8 mouse cellular contexts compared by ENCODE assay signal in the genomic region with DNA sequence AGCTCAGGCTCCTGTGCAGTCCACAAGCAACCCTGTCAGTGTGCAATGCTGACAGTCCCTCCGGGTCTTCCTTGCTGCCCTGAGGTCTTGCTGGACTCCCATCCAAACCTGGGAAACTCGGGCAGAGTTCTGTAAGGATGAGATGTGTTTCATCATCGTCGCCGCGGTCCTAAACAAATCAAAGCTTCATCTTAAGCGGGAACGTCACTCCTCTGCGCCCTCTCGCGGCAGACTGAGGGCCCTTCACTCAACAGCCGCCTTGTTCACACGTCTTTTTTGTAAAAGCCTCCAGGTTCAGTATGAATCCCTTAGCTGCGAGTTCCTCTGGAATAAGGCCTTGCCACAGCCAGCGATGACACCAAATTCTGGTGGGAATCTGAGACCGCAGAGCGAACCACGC. TPM values are rescaled to one million over a fixed set of nuclear protein-coding genes. Genes with fewer than 3 reads are reported as not detected.
DNase-seq lines count a peak whose midpoint lies in the region; ATAC-seq lines count a peak whose summit lies in the region.

No protein-coding gene starts in this region.

- H3K27ac ChIP-seq in embryonic facial prominence, embryonic 14.5 days (replicated peaks; ENCODE audit: low read depth, low read length), result no peak overlapping the region
- H3K27ac ChIP-seq in heart, embryonic 11.5 days (ENCODE audit: low read depth, low read length), result no peak overlapping the region
- no peak overlapping the region for H3K27ac ChIP-seq in kidney, embryonic 15.5 days
- H3K27ac ChIP-seq in limb, embryonic 15.5 days, result no peak overlapping the region
- no peak overlapping the region for H3K27ac ChIP-seq in stomach, embryonic 14.5 days (ENCODE audit: low read length)

- H3K4me1 ChIP-seq in embryonic facial prominence, embryonic 14.5 days (ENCODE audit: control insufficient read depth, insufficient read depth, low read length), result no peaks in the 10 kb centered on the region
- peaks cover 2% of the 10 kb centered on the region; the same call in 1 of the 2 replicates for H3K4me1 ChIP-seq in heart, embryonic 11.5 days (ENCODE audit: control insufficient read depth, insufficient read depth, low read length)
- peaks cover 12% of the 10 kb centered on the region; the same call in 1 of the 2 replicates for H3K4me1 ChIP-seq in kidney, embryonic 15.5 days
- peaks cover 4% of the 10 kb centered on the region; the same call in 1 of the 2 replicates for H3K4me1 ChIP-seq in limb, embryonic 15.5 days
- no peaks in the 10 kb centered on the region for H3K4me1 ChIP-seq in stomach, embryonic 14.5 days (ENCODE audit: control insufficient read depth, insufficient read depth, low read length)

- H3K9ac ChIP-seq in embryonic facial prominence, embryonic 14.5 days (ENCODE audit: low read depth, low read length), result peak overlapping the region; percentile 26; the same call in 1 of the 2 replicates
- no peak overlapping the region for H3K9ac ChIP-seq in heart, embryonic 11.5 days (ENCODE audit: low read depth, low read length)
- no peak overlapping the region for H3K9ac ChIP-seq in kidney, embryonic 15.5 days
- peak overlapping the region; percentile 18; the same call in 1 of the 2 replicates for H3K9ac ChIP-seq in limb, embryonic 15.5 days
- no peak overlapping the region for H3K9ac ChIP-seq in stomach, embryonic 14.5 days (replicated peaks; ENCODE audit: low read depth, low read length)

- no peaks in the 10 kb centered on the region for H3K36me3 ChIP-seq in embryonic facial prominence, embryonic 14.5 days (ENCODE audit: control insufficient read depth, insufficient read depth, low read length)
- no peaks in the 10 kb centered on the region for H3K36me3 ChIP-seq in heart, embryonic 11.5 days (ENCODE audit: control insufficient read depth, insufficient read depth, low read length)
- H3K36me3 ChIP-seq in kidney, embryonic 15.5 days, result no peaks in the 10 kb centered on the region
- H3K36me3 ChIP-seq in limb, embryonic 15.5 days, result no peaks in the 10 kb centered on the region
- no peaks in the 10 kb centered on the region for H3K36me3 ChIP-seq in stomach, embryonic 14.5 days (ENCODE audit: control insufficient read depth, insufficient read depth, low read length)

- H3K9me3 ChIP-seq in embryonic facial prominence, embryonic 14.5 days (ENCODE audit: control insufficient read depth, low read length), result no peaks in the 10 kb centered on the region
- H3K9me3 ChIP-seq in heart, embryonic 11.5 days (replicated peaks; ENCODE audit: control insufficient read depth, low read length), result no peaks in the 10 kb centered on the region
- H3K9me3 ChIP-seq in kidney, embryonic 15.5 days (replicated peaks), result no peaks in the 10 kb centered on the region
- H3K9me3 ChIP-seq in limb, embryonic 15.5 days, result no peaks in the 10 kb centered on the region
- H3K9me3 ChIP-seq in stomach, embryonic 14.5 days (ENCODE audit: control insufficient read depth, low read depth, low read length), result no peaks in the 10 kb centered on the region

- ATAC-seq in embryonic facial prominence, embryonic 14.5 days (ENCODE audit: low read depth), result peak; percentile 68; the same call in 1 of the 2 replicates
- no peak for ATAC-seq in heart, embryonic 11.5 days (replicated peaks; ENCODE audit: insufficient number of reproducible peaks, low FRiP score, low TSS enrichment)
- ATAC-seq in kidney, embryonic 15.5 days (replicated peaks; ENCODE audit: low FRiP score), result no peak
- no peak for ATAC-seq in limb, embryonic 15.5 days (ENCODE audit: insufficient number of reproducible peaks, low FRiP score, low TSS enrichment, low read depth)
- no peak for ATAC-seq in stomach, embryonic 14.5 days (ENCODE audit: insufficient number of reproducible peaks, insufficient read depth, low FRiP score, low read depth)

- H3K4me2 ChIP-seq in embryonic facial prominence, embryonic 14.5 days (ENCODE audit: low read depth, low read length), result peak overlapping the region; percentile 57
- H3K4me2 ChIP-seq in heart, embryonic 11.5 days, result peak overlapping the region; percentile 58
- peak overlapping the region; percentile 57 for H3K4me2 ChIP-seq in kidney, embryonic 15.5 days
- H3K4me2 ChIP-seq in limb, embryonic 15.5 days, result peak overlapping the region; percentile 57
- H3K4me2 ChIP-seq in stomach, embryonic 14.5 days (replicated peaks; ENCODE audit: low read depth, low read length), result peak overlapping the region; percentile 49

- WGBS in embryonic facial prominence, embryonic 14.5 days, result 6% methylated on average over 18 of the region's 18 CpGs
- WGBS in heart, embryonic 11.5 days (ENCODE audit: insufficient replicate concordance), result 6% methylated on average over 18 of the region's 18 CpGs
- WGBS in kidney, embryonic 15.5 days, result 7% methylated on average over 18 of the region's 18 CpGs
- 5% methylated on average over 18 of the region's 18 CpGs for WGBS in limb, embryonic 15.5 days
- WGBS in stomach, embryonic 14.5 days, result 6% methylated on average over 18 of the region's 18 CpGs

- H3K4me3 ChIP-seq in embryonic facial prominence, embryonic 14.5 days (ENCODE audit: low read depth, low read length), result peak overlapping the region; percentile 26
- peak overlapping the region; percentile 26 for H3K4me3 ChIP-seq in heart, embryonic 11.5 days (ENCODE audit: low read depth, low read length)
- peak overlapping the region; percentile 27 for H3K4me3 ChIP-seq in kidney, embryonic 15.5 days (replicated peaks)
- H3K4me3 ChIP-seq in limb, embryonic 15.5 days, result peak overlapping the region; percentile 32
- H3K4me3 ChIP-seq in stomach, embryonic 14.5 days (ENCODE audit: low read depth, low read length), result peak overlapping the region; percentile 15; the same call in 1 of the 2 replicates

- no peaks in the 10 kb centered on the region for H3K27me3 ChIP-seq in embryonic facial prominence, embryonic 14.5 days (replicated peaks; ENCODE audit: control insufficient read depth, insufficient read depth, low read length)
- H3K27me3 ChIP-seq in heart, embryonic 11.5 days (ENCODE audit: control insufficient read depth, insufficient read depth, low read length), result peaks cover 19% of the 10 kb centered on the region
- peaks cover 11% of the 10 kb centered on the region for H3K27me3 ChIP-seq in kidney, embryonic 15.5 days
- H3K27me3 ChIP-seq in limb, embryonic 15.5 days, result 0 out of 2 replicates have a peak, but pooled peaks cover 7% of the 10 kb centered on the region
- H3K27me3 ChIP-seq in stomach, embryonic 14.5 days (ENCODE audit: control insufficient read depth, insufficient read depth, low read length), result no peaks in the 10 kb centered on the region

- peak; percentile 70 for DNase-seq in 416B (ENCODE audit: low read depth)
- DNase-seq in adrenal gland, postnatal 36 days, result peak; percentile 75 to 81
- peak; percentile 91 for DNase-seq in embryonic facial prominence, embryonic 14.5 days (ENCODE audit: low spot score)
- DNase-seq in naive thymus-derived CD4-positive, alpha-beta T cell, adult 2 months (ENCODE audit: low read depth), result peak; percentile 87

RNA-seq across cellular contexts. Expression of a gene that starts 0.8 kb away (rescaled TPM):
- not detected for total RNA-seq in adrenal gland, postnatal 36 days (2021)
- 0.22 and 0.31 TPM in 2 replicates for polyA plus RNA-seq in embryonic facial prominence, embryonic 14.5 days (2014; fragmentation: Nextera tagmentation; extraction: Ambion mirVana)
- not detected in 2 replicates for polyA plus RNA-seq in heart, embryonic 11.5 days (2014; fragmentation: Nextera tagmentation; extraction: Ambion mirVana)
- polyA plus RNA-seq in kidney, embryonic 15.5 days (2015; fragmentation: Nextera tagmentation; extraction: Ambion mirVana), result 0.06 TPM in 1 of 2 replicates, not detected in the other
- 0.05 and 0.07 TPM in 2 replicates for polyA plus RNA-seq in limb, embryonic 15.5 days (2015; fragmentation: Nextera tagmentation; extraction: Ambion mirVana)
- polyA plus RNA-seq in stomach, embryonic 14.5 days (2014; fragmentation: Nextera tagmentation; extraction: Ambion mirVana), result 0.09 and 0.28 TPM in 2 replicates

RNA-seq across cellular contexts. Expression of a gene that starts 5.8 kb away (rescaled TPM):
- not detected for total RNA-seq in adrenal gland, postnatal 36 days (2021)
- not detected in 2 replicates for polyA plus RNA-seq in embryonic facial prominence, embryonic 14.5 days (2014; fragmentation: Nextera tagmentation; extraction: Ambion mirVana)
- polyA plus RNA-seq in heart, embryonic 11.5 days (2014; fragmentation: Nextera tagmentation; extraction: Ambion mirVana), result not detected in 2 replicates
- polyA plus RNA-seq in kidney, embryonic 15.5 days (2015; fragmentation: Nextera tagmentation; extraction: Ambion mirVana), result not detected in 2 replicates
- not detected in 2 replicates for polyA plus RNA-seq in limb, embryonic 15.5 days (2015; fragmentation: Nextera tagmentation; extraction: Ambion mirVana)
- not detected in 2 replicates for polyA plus RNA-seq in stomach, embryonic 14.5 days (2014; fragmentation: Nextera tagmentation; extraction: Ambion mirVana)

RNA-seq across cellular contexts. Expression of a gene that starts 36.0 kb away (rescaled TPM):
- 10 to 100 TPM; 32.2 to 40.7 TPM for total RNA-seq in adrenal gland, postnatal 36 days (2021)
- polyA plus RNA-seq in embryonic facial prominence, embryonic 14.5 days (2014; fragmentation: Nextera tagmentation; extraction: Ambion mirVana), result 97.9 and 99.8 TPM in 2 replicates
- 62.7 and 63.7 TPM in 2 replicates for polyA plus RNA-seq in heart, embryonic 11.5 days (2014; fragmentation: Nextera tagmentation; extraction: Ambion mirVana)
- polyA plus RNA-seq in kidney, embryonic 15.5 days (2015; fragmentation: Nextera tagmentation; extraction: Ambion mirVana), result 102 and 105 TPM in 2 replicates
- polyA plus RNA-seq in limb, embryonic 15.5 days (2015; fragmentation: Nextera tagmentation; extraction: Ambion mirVana), result 73.5 and 76.4 TPM in 2 replicates
- polyA plus RNA-seq in stomach, embryonic 14.5 days (2014; fragmentation: Nextera tagmentation; extraction: Ambion mirVana), result 112 and 113 TPM in 2 replicates

RNA-seq across cellular contexts. Expression of a gene that starts 37.5 kb away (rescaled TPM):
- 10 to 100 TPM; 14.9 to 17.2 TPM for total RNA-seq in adrenal gland, postnatal 36 days (2021)
- polyA plus RNA-seq in embryonic facial prominence, embryonic 14.5 days (2014; fragmentation: Nextera tagmentation; extraction: Ambion mirVana), result 3.5 and 5.0 TPM in 2 replicates
- polyA plus RNA-seq in heart, embryonic 11.5 days (2014; fragmentation: Nextera tagmentation; extraction: Ambion mirVana), result 2.7 and 4.3 TPM in 2 replicates
- 4.2 and 6.2 TPM in 2 replicates for polyA plus RNA-seq in kidney, embryonic 15.5 days (2015; fragmentation: Nextera tagmentation; extraction: Ambion mirVana)
- 2.6 and 3.2 TPM in 2 replicates for polyA plus RNA-seq in limb, embryonic 15.5 days (2015; fragmentation: Nextera tagmentation; extraction: Ambion mirVana)
- polyA plus RNA-seq in stomach, embryonic 14.5 days (2014; fragmentation: Nextera tagmentation; extraction: Ambion mirVana), result 5.2 and 5.3 TPM in 2 replicates

Comparison
In these comparisons a context has a peak if more than half of its experiments do, and no peak if none do; other contexts are left out.
1. H3K9ac ChIP-seq: peak in embryonic facial prominence, embryonic 14.5 days (single experiment) and limb, embryonic 15.5 days (single experiment); none in heart, embryonic 11.5 days (single experiment), kidney, embryonic 15.5 days (single experiment) and stomach, embryonic 14.5 days (single experiment).
2. Peak in every context shown above with its lines, with median percentiles within 50 percentile points of each other: DNase-seq, H3K4me2 ChIP-seq and H3K4me3 ChIP-seq.